24 mouse cellular contexts compared by ENCODE assay signal in the genomic region with DNA sequence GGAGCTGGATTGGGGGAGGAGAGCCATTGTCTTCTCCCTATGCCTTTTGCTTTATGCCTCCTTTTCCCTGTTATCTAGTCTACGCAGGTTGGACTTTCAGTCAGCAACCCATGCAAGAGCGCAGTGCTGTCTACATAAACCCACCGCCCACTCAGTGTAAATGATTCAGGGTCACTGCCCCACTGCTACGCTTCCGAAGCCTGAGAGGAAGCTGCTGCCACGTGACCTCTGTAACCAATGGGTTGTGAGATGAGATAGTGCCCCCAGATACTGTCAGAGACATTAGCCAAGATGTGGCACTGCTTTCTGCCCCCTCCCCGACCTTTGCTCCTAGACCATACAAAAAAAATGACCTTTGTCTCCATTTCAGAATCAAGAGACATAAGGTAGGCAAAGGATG.
"Had no signal": no experiment of that assay in that cellular context is flagged by ENCODE, and none has a peak within 500 bp of the region (broad histone marks: within the 10 kb centered on the region; RNA-seq: fewer than 3 reads in every experiment).

No protein-coding gene starts in this region.

- ATAC-seq: forebrain, postnatal 0 days; hindbrain, embryonic 16.5 days; inflammation-experienced regulatory T-cells, adult 6 months; intestine, embryonic 15.5 days; intestine, postnatal 0 days had no signal

- H3K36me3 ChIP-seq: heart, embryonic 13.5 days; heart, embryonic 15.5 days; hindbrain, embryonic 10.5 days; hindbrain, embryonic 12.5 days; intestine, embryonic 15.5 days; limb, embryonic 12.5 days had no signal

- H3K9ac ChIP-seq: forebrain, postnatal 0 days; heart, embryonic 13.5 days; heart, embryonic 15.5 days; hindbrain, embryonic 12.5 days; hindbrain, embryonic 14.5 days; intestine, embryonic 15.5 days; limb, embryonic 12.5 days; liver, embryonic 14.5 days had no signal

- H3K4me3 ChIP-seq: heart, adult 2 months; heart, embryonic 13.5 days; heart, embryonic 15.5 days; hindbrain, embryonic 10.5 days; hindbrain, embryonic 12.5 days; intestine, embryonic 15.5 days; layer of hippocampus, adult 2 months; left cerebral cortex, adult 2 months; limb, embryonic 12.5 days had no signal

- DNase-seq: forebrain, postnatal 0 days; gastrocnemius, postnatal 14 days; heart, adult 2 months; heart, postnatal 14 days; heart, postnatal 4 days; kidney, adult 18-20 months; kidney, adult 8-10 months; kidney, postnatal 10 days; kidney, postnatal 25 days; kidney, postnatal 4 days had no signal

- H3K27ac ChIP-seq: heart, adult 2 months; heart, embryonic 13.5 days; heart, embryonic 15.5 days; hindbrain, embryonic 10.5 days; hindbrain, embryonic 12.5 days; hindbrain, embryonic 14.5 days; intestine, embryonic 15.5 days; layer of hippocampus, adult 2 months; left cerebral cortex, adult 2 months; limb, embryonic 12.5 days; liver, embryonic 14.5 days had no signal

- H3K4me2 ChIP-seq: heart, embryonic 11.5 days; heart, embryonic 13.5 days; heart, embryonic 15.5 days; hindbrain, embryonic 12.5 days; hindbrain, embryonic 14.5 days; intestine, embryonic 15.5 days; limb, embryonic 12.5 days had no signal

- H3K27me3 ChIP-seq: heart, embryonic 13.5 days; heart, embryonic 15.5 days; hindbrain, embryonic 12.5 days; intestine, embryonic 15.5 days; limb, embryonic 12.5 days had no signal

- H3K4me1 ChIP-seq: heart, embryonic 13.5 days; heart, embryonic 15.5 days; hindbrain, embryonic 10.5 days; hindbrain, embryonic 12.5 days; intestine, embryonic 15.5 days; limb, embryonic 12.5 days had no signal

- H3K9me3 ChIP-seq: heart, embryonic 13.5 days; heart, embryonic 15.5 days; intestine, embryonic 15.5 days had no signal
